Mouse (Mus musculus) forebrain, embryonic 13.5 days (tissue): ENCODE results near the gene Tmem104. TPM values are rescaled to one million over a fixed set of nuclear protein-coding genes. Genes with fewer than 3 reads are reported as not detected.

ENCODE experiments used
- ATAC-seq: fragments of 200-750 bp; cut with Nextera tagmentation; 2 replicates; pipeline ENCODE4 v1.8.0; 2017
- H3K27ac ChIP-seq: fragments of 300-500 bp; sonication (generic); 2 replicates; pipeline ENCODE4 v1.5.1; 2015; ENCODE audit warnings: inconsistent platforms, mild to moderate bottlenecking, moderate library complexity
- H3K27me3 ChIP-seq: fragments of 300-500 bp; sonication (generic); 2 replicates; pipeline ENCODE4 v1.6.1; 2015; ENCODE audit warnings: mild to moderate bottlenecking, inconsistent platforms
- H3K36me3 ChIP-seq: fragments of 300-500 bp; sonication (generic); 2 replicates; pipeline ENCODE4 v1.6.1; 2015; ENCODE audit warnings: mild to moderate bottlenecking, inconsistent platforms; ENCODE audit not compliant: poor library complexity, severe bottlenecking
- H3K4me1 ChIP-seq: fragments of 300-500 bp; sonication (generic); 2 replicates; pipeline ENCODE4 v1.6.1; 2015; ENCODE audit warnings: inconsistent platforms
- H3K4me2 ChIP-seq: fragments of 300-500 bp; sonication (generic); 2 replicates; pipeline ENCODE4 v1.6.1; 2015; ENCODE audit warnings: inconsistent platforms, mild to moderate bottlenecking, moderate library complexity
- H3K4me3 ChIP-seq: fragments of 300-500 bp; sonication (generic); 2 replicates; pipeline ENCODE4 v1.5.1; 2015; ENCODE audit warnings: mild to moderate bottlenecking, inconsistent platforms
- H3K9ac ChIP-seq: fragments of 300-500 bp; sonication (generic); 2 replicates; pipeline ENCODE4 v1.6.1; 2015; ENCODE audit warnings: mild to moderate bottlenecking, inconsistent platforms
- H3K9me3 ChIP-seq: fragments of 300-500 bp; sonication (generic); replicated peaks from 2 replicates; pipeline ENCODE4 v1.6.1; 2016; ENCODE audit warnings: inconsistent platforms
- WGBS: fragments of 180-500 bp; shearing (Covaris S2); methylation state at CpG from one replicate; pipeline ENCODE4 v1.1.7; 2015; 5-methylcytosine and 5-hydroxymethylcytosine counted together
- polyA plus RNA-seq: library from polyadenylated mRNA; unstranded; fragments of >200 nt; fragmentation: Nextera tagmentation; extraction: Ambion mirVana; gene quantifications from 2 replicates; pipeline ENCODE4 v1.2.1, GENCODE M21; 2015

The Tmem104 gene
- polyA plus RNA-seq, result 7.8 and 9.2 TPM in 2 replicates

GRCm38 (mm10) chr11:115187224-115187639, at the start of gene Tmem104:
Tmem104 (plus strand) TSS chr11:115187487.
- no peaks in the 10 kb centered on the region for H3K27me3 ChIP-seq
- no peaks in the 10 kb centered on the region for H3K9me3 ChIP-seq
- H3K27ac ChIP-seq, result peak within 1 kb of the TSS; percentile 68
- peaks cover 16% of the 10 kb centered on the region for H3K4me1 ChIP-seq
- peak within 1 kb of the TSS; percentile 85 for H3K4me2 ChIP-seq
- 0 out of 2 replicates have a peak, but pooled peaks cover 10% of the 10 kb centered on the region for H3K36me3 ChIP-seq
- 2% methylated on average over 39 of the region's 39 CpGs for whole genome bisulfite sequencing
- peak; percentile 96 for ATAC-seq
- H3K4me3 ChIP-seq, result peak within 1 kb of the TSS; percentile 52
- H3K9ac ChIP-seq, result peak within 1 kb of the TSS; percentile 75

GRCm38 (mm10) chr11:115138597-115139262, 48.6 kb upstream of the Tmem104 start:
- no peak for ATAC-seq
- no peak overlapping the region for H3K4me3 ChIP-seq
- no peak overlapping the region for H3K9ac ChIP-seq
- H3K36me3 ChIP-seq, result no peaks in the 10 kb centered on the region
- no peak overlapping the region for H3K4me2 ChIP-seq
- no peaks in the 10 kb centered on the region for H3K27me3 ChIP-seq
- H3K4me1 ChIP-seq, result no peaks in the 10 kb centered on the region
- H3K9me3 ChIP-seq, result no peaks in the 10 kb centered on the region
- H3K27ac ChIP-seq, result no peak overlapping the region
- WGBS, result 78% methylated on average over 5 of the region's 5 CpGs

- Histone ChIP-seq H3K27ac (no peak overlapping the region), H3K4me3 (no peak overlapping the region), H3K36me3 (no peaks in the 10 kb centered on the region), H3K9me3 (no peaks in the 10 kb centered on the region), H3K9ac (no peak overlapping the region), H3K27me3 (no peaks in the 10 kb centered on the region), H3K4me1 (no peaks in the 10 kb centered on the region), H3K4me2 (no peak overlapping the region)
- no peak for ATAC-seq
- WGBS, result 84% methylated on average over 2 of the region's 2 CpGs
These were observed 45.3 kb upstream of the Tmem104 start for GRCm38 (mm10) chr11:115141970-115142369.

- peaks cover 3% of the 10 kb centered on the region for H3K27me3 ChIP-seq
- no peak overlapping the region for H3K4me2 ChIP-seq
- WGBS, result 91% methylated on average over 4 of the region's 4 CpGs
- peaks cover 11% of the 10 kb centered on the region for H3K4me1 ChIP-seq
- no peaks in the 10 kb centered on the region for H3K36me3 ChIP-seq
- no peak overlapping the region for H3K27ac ChIP-seq
- H3K9ac ChIP-seq, result no peak overlapping the region
- ATAC-seq, result no peak
- H3K9me3 ChIP-seq, result 0 out of 2 replicates have a peak, but pooled peaks cover 3% of the 10 kb centered on the region
- no peak overlapping the region for H3K4me3 ChIP-seq
These were observed 39.5 kb upstream of the Tmem104 start for GRCm38 (mm10) chr11:115147813-115148212.

DNA sequence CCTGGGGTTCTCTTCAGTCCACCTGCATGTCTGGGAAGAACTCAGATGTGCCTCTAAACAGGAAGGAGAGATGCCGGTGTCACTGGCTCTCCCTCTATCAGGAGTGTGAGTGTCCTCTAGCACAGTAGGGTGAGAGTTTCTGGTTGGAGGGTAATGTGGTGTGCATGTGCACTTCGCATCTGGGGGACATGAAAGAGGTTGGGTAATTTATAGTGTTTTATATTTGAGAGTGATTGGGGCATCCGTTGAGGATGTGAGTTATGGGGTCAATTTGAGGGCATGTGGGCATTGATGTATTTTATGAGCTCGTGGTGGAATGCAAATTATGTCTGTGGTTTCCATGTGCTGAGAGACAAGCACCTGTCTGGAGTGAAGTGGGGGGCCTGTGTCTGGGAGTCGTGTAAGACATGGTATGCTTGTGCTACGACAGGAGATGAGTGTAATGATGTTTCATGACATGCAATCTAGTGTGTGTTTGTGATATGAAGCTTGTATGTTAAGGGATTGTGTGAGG, 36.5 kb upstream of the Tmem104 start:
- Histone ChIP-seq H3K4me3 (no peak overlapping the region), H3K27me3 (peaks cover 32% of the 10 kb centered on the region), H3K36me3 (no peaks in the 10 kb centered on the region), H3K27ac (no peak overlapping the region), H3K9ac (no peak overlapping the region), H3K4me1 (peaks cover 19% of the 10 kb centered on the region), H3K9me3 (0 out of 2 replicates have a peak, but pooled peaks cover 3% of the 10 kb centered on the region), H3K4me2 (no peak overlapping the region)
- 86% methylated on average over 6 of the region's 6 CpGs for WGBS
- no peak for ATAC-seq

GRCm38 (mm10) chr11:115151755-115152429, 35.4 kb upstream of the Tmem104 start:
- 7% methylated on average over 15 of the region's 15 CpGs for WGBS
- peaks cover 40% of the 10 kb centered on the region for H3K27me3 ChIP-seq
- H3K27ac ChIP-seq, result no peak overlapping the region
- no peaks in the 10 kb centered on the region for H3K36me3 ChIP-seq
- peak overlapping the region; percentile 60 for H3K9ac ChIP-seq
- ATAC-seq, result peak; percentile 84
- 0 out of 2 replicates have a peak, but pooled peaks cover 3% of the 10 kb centered on the region for H3K9me3 ChIP-seq
- H3K4me3 ChIP-seq, result peak overlapping the region; percentile 35
- peaks cover 19% of the 10 kb centered on the region for H3K4me1 ChIP-seq
- H3K4me2 ChIP-seq, result peak overlapping the region; percentile 65

- no peak overlapping the region for H3K9ac ChIP-seq
- H3K27ac ChIP-seq, result no peak overlapping the region
- WGBS, result 79% methylated on average over 9 of the region's 9 CpGs
- no peak overlapping the region for H3K4me2 ChIP-seq
- H3K4me1 ChIP-seq, result peaks cover 21% of the 10 kb centered on the region
- H3K4me3 ChIP-seq, result no peak overlapping the region
- peaks cover 40% of the 10 kb centered on the region for H3K27me3 ChIP-seq
- H3K36me3 ChIP-seq, result no peaks in the 10 kb centered on the region
- no peak for ATAC-seq
- H3K9me3 ChIP-seq, result 0 out of 2 replicates have a peak, but pooled peaks cover 3% of the 10 kb centered on the region
These were observed 34.2 kb upstream of the Tmem104 start for GRCm38 (mm10) chr11:115153088-115153487.

DNA sequence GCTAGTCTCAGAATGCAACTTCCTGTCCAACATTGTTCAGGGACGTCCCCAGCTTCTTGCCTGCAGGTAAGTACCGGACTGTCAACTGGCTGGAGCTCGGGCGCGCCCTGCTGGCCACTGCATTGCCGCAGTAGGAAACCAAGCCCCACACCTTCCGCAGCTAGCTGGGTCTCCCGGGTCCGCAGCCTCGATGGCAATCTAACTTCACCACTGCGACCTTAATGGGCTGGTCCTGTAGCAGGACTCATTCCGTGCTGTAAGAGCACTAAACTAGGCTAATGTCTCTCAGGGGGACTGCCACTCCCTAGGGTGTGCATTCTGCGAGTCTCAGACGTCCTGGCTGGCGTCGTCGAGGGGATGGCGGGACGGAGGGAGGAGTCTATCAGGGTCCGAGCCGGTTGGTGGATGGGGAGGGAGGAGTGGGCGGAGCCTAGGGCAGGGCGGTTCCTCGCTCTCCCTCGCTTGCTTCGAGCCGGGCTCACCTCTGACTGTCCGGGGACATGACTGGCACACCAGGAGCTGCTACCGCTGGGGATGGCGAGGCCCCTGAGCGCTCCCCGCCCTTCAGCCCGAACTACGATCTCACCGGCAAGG, 33.5 kb upstream of the Tmem104 start:
- 1% methylated on average over 32 of the region's 35 CpGs for WGBS
- Histone ChIP-seq H3K27me3 (peaks cover 40% of the 10 kb centered on the region), H3K9ac (no peak overlapping the region; the same call in 1 of the 2 replicates)

DNA sequence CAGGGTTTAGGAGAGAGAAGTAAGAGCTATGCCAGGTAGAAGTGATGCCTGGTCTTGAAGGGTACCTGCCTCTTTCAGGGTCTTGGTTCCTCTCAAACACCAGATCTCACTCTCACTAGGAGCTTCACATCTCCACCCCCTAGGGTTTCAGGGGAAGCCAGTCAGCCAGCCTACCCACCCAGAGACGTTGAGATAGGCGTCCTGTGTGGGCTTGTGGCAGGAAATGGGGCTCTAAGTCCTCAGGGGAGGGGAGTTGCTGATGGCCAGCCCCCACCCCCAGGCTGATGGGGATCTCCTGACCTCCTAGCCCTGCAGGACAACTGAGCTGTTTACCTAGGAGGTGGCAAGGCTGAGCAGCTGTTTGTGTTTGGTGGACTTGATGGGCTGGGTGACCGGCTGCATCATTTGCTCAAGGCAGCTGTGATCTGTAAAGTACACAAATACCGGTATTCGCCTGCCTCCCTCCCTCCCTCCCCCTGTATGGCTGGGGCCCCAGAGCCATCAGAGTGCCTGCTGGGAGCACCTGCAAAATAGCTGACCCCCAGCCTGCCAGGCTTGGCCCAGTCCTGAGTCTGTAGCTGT, 32.1 kb upstream of the Tmem104 start:
- Histone ChIP-seq H3K36me3 (no peaks in the 10 kb centered on the region), H3K9ac (no peak overlapping the region), H3K9me3 (no peaks in the 10 kb centered on the region), H3K4me1 (peaks cover 24% of the 10 kb centered on the region), H3K4me2 (no peak overlapping the region), H3K27ac (no peak overlapping the region), H3K4me3 (no peak overlapping the region), H3K27me3 (peaks cover 40% of the 10 kb centered on the region)
- 19% methylated on average over 5 of the region's 5 CpGs for WGBS
- ATAC-seq, result no peak

More for the DNA sequence above, 33.5 kb upstream of the Tmem104 start:
- peaks cover 24% of the 10 kb centered on the region for H3K4me1 ChIP-seq
- peak overlapping the region; percentile 31 for H3K4me3 ChIP-seq
- no peaks in the 10 kb centered on the region for H3K36me3 ChIP-seq
- peak overlapping the region; percentile 51 for H3K4me2 ChIP-seq
- H3K9me3 ChIP-seq, result 0 out of 2 replicates have a peak, but pooled peaks cover 3% of the 10 kb centered on the region
- ATAC-seq, result peak; percentile 67
- H3K27ac ChIP-seq, result no peak overlapping the region

- WGBS, result 43% methylated on average over 12 of the region's 12 CpGs
- H3K27me3 ChIP-seq, result peaks cover 52% of the 10 kb centered on the region
These were observed 29.2 kb upstream of the Tmem104 start for GRCm38 (mm10) chr11:115157933-115158719.

More at GRCm38 (mm10) chr11:115157933-115158719, 29.2 kb upstream of the Tmem104 start:
- Histone ChIP-seq H3K4me3 (no peak overlapping the region), H3K9ac (no peak overlapping the region), H3K36me3 (no peaks in the 10 kb centered on the region), H3K4me2 (no peak overlapping the region), H3K27ac (no peak overlapping the region), H3K4me1 (peaks cover 18% of the 10 kb centered on the region), H3K9me3 (no peaks in the 10 kb centered on the region)
- no peak for ATAC-seq
